Mouse (Mus musculus): ENCODE measurements around the gene Gm20388. TPM values are rescaled to one million over a fixed set of nuclear protein-coding genes. Genes with fewer than 3 reads are reported as not detected.

Gene Gm20388
- polyA plus RNA-seq, 1 experiment from 2014 or later = not detected

GRCm38 (mm10) chr8:123651390-123652098, 3740.9 kb downstream of the Gm20388 start:
- no peaks in the 10 kb centered on the region for H3K27me3 ChIP-seq (ENCODE audit: control insufficient read depth, insufficient read depth, low read length)
- H3K4me2 ChIP-seq (replicated peaks) = no peak overlapping the region
- ATAC-seq (ENCODE audit: low FRiP score) (no peak), DNase-seq (ENCODE audit: low spot score) (no peak)
- peaks cover 12% of the 10 kb centered on the region for H3K4me1 ChIP-seq (replicated peaks; ENCODE audit: control insufficient read depth, insufficient read depth, low read length)
- H3K9ac ChIP-seq = no peak overlapping the region
- 0 out of 2 replicates have a peak, but pooled peaks cover 3% of the 10 kb centered on the region for H3K36me3 ChIP-seq (replicated peaks; ENCODE audit: control insufficient read depth, insufficient read depth)
- no peak overlapping the region for H3K4me3 ChIP-seq (replicated peaks; ENCODE audit: low read length)
- no peak overlapping the region for H3K27ac ChIP-seq
- no peaks in the 10 kb centered on the region for H3K9me3 ChIP-seq (ENCODE audit: control insufficient read depth, low read length)
- WGBS = 82% methylated on average over 5 of the region's 5 CpGs

GRCm38 (mm10) chr8:123652641-123653040, 3742.0 kb downstream of the Gm20388 start:
- Histone ChIP-seq H3K27ac (0 out of 2 replicates have a peak overlapping the region, but pooled peaks have one; percentile 93), H3K4me2 (replicated peaks) (peak overlapping the region; percentile 83), H3K36me3 (replicated peaks; ENCODE audit: control insufficient read depth, insufficient read depth) (peaks cover 14% of the 10 kb centered on the region), H3K27me3 (ENCODE audit: control insufficient read depth, insufficient read depth, low read length) (no peaks in the 10 kb centered on the region), H3K9ac (no peak overlapping the region), H3K4me3 (replicated peaks; ENCODE audit: low read length) (no peak overlapping the region), H3K4me1 (replicated peaks; ENCODE audit: control insufficient read depth, insufficient read depth, low read length) (peaks cover 12% of the 10 kb centered on the region), H3K9me3 (ENCODE audit: control insufficient read depth, low read length) (no peaks in the 10 kb centered on the region)
- 60% methylated on average over 4 of the region's 4 CpGs for WGBS
- ATAC-seq (ENCODE audit: low FRiP score) (no peak), DNase-seq (ENCODE audit: low spot score) (no peak)

- Histone ChIP-seq H3K27ac (peak within 1 kb of the TSS; percentile 93), H3K9ac (peak within 1 kb of the TSS; percentile 94), H3K4me1 (replicated peaks; ENCODE audit: control insufficient read depth, insufficient read depth, low read length) (peaks cover 12% of the 10 kb centered on the region), H3K27me3 (ENCODE audit: control insufficient read depth, insufficient read depth, low read length) (no peaks in the 10 kb centered on the region), H3K9me3 (ENCODE audit: control insufficient read depth, low read length) (no peaks in the 10 kb centered on the region), H3K36me3 (replicated peaks; ENCODE audit: control insufficient read depth, insufficient read depth) (peaks cover 22% of the 10 kb centered on the region), H3K4me3 (replicated peaks; ENCODE audit: low read length) (peak within 1 kb of the TSS; percentile 63), H3K4me2 (replicated peaks) (peak within 1 kb of the TSS; percentile 83)
- WGBS = 1% methylated on average over 35 of the region's 58 CpGs
- peak; percentile 93 for ATAC-seq (ENCODE audit: low FRiP score)
- DNase-seq (ENCODE audit: low spot score) = peak; percentile 94
Observed at GRCm38 (mm10) chr8:123653308-123653993, 3742.8 kb downstream of the Gm20388 start, which contains the start of gene Rhou. Rhou (plus strand) TSS chr8:123653929.

GRCm38 (mm10) chr8:123653994-123654569, 3743.4 kb downstream of the Gm20388 start:
- DNase-seq (ENCODE audit: low spot score) = peak; percentile 57
- H3K9me3 ChIP-seq (ENCODE audit: control insufficient read depth, low read length) = no peaks in the 10 kb centered on the region
- under 1% methylated on average over 69 of the region's 77 CpGs for WGBS

GRCm38 (mm10) chr8:123654763-123655162, 3744.1 kb downstream of the Gm20388 start:
- H3K36me3 ChIP-seq (replicated peaks; ENCODE audit: control insufficient read depth, insufficient read depth) = peaks cover 26% of the 10 kb centered on the region
- no peaks in the 10 kb centered on the region for H3K9me3 ChIP-seq (ENCODE audit: control insufficient read depth, low read length)
- peak overlapping the region; percentile 83 for H3K4me2 ChIP-seq (replicated peaks)
- H3K9ac ChIP-seq = peak overlapping the region; percentile 94
- H3K27me3 ChIP-seq (ENCODE audit: control insufficient read depth, insufficient read depth, low read length) = no peaks in the 10 kb centered on the region
- no peak overlapping the region for H3K27ac ChIP-seq
- no peak for DNase-seq (ENCODE audit: low spot score)
- WGBS = 9% methylated on average over 5 of the region's 5 CpGs
- peak overlapping the region; percentile 63 for H3K4me3 ChIP-seq (replicated peaks; ENCODE audit: low read length)
- no peak for ATAC-seq (ENCODE audit: low FRiP score)
- H3K4me1 ChIP-seq (replicated peaks; ENCODE audit: control insufficient read depth, insufficient read depth, low read length) = peaks cover 12% of the 10 kb centered on the region

More at GRCm38 (mm10) chr8:123653994-123654569, 3743.4 kb downstream of the Gm20388 start:
- H3K9ac ChIP-seq = peak overlapping the region; percentile 94
- H3K27me3 ChIP-seq (ENCODE audit: control insufficient read depth, insufficient read depth, low read length) = no peaks in the 10 kb centered on the region
- peaks cover 12% of the 10 kb centered on the region for H3K4me1 ChIP-seq (replicated peaks; ENCODE audit: control insufficient read depth, insufficient read depth, low read length)
- ATAC-seq (ENCODE audit: low FRiP score) = peak; percentile 71
- peak overlapping the region; percentile 63 for H3K4me3 ChIP-seq (replicated peaks; ENCODE audit: low read length)
- peak overlapping the region; percentile 93 for H3K27ac ChIP-seq
- peaks cover 26% of the 10 kb centered on the region for H3K36me3 ChIP-seq (replicated peaks; ENCODE audit: control insufficient read depth, insufficient read depth)
- H3K4me2 ChIP-seq (replicated peaks) = peak overlapping the region; percentile 83

- 5% methylated on average over 8 of the region's 8 CpGs for WGBS
- Histone ChIP-seq H3K36me3 (replicated peaks; ENCODE audit: control insufficient read depth, insufficient read depth) (peaks cover 26% of the 10 kb centered on the region), H3K4me2 (replicated peaks) (peak overlapping the region; percentile 83), H3K9ac (peak overlapping the region; percentile 94), H3K4me1 (replicated peaks; ENCODE audit: control insufficient read depth, insufficient read depth, low read length) (peaks cover 12% of the 10 kb centered on the region), H3K27ac (no peak overlapping the region), H3K9me3 (ENCODE audit: control insufficient read depth, low read length) (no peaks in the 10 kb centered on the region), H3K4me3 (replicated peaks; ENCODE audit: low read length) (peak overlapping the region; percentile 63), H3K27me3 (ENCODE audit: control insufficient read depth, insufficient read depth, low read length) (no peaks in the 10 kb centered on the region)
- ATAC-seq (ENCODE audit: low FRiP score) (no peak), DNase-seq (ENCODE audit: low spot score) (no peak)
Observed at GRCm38 (mm10) chr8:123655351-123655779, 3744.7 kb downstream of the Gm20388 start.

GRCm38 (mm10) chr8:123657826-123658225, 3747.2 kb downstream of the Gm20388 start:
- no peak overlapping the region for H3K4me2 ChIP-seq (replicated peaks)
- no peaks in the 10 kb centered on the region for H3K27me3 ChIP-seq (ENCODE audit: control insufficient read depth, insufficient read depth, low read length)
- WGBS = 94% methylated on average over 8 of the region's 8 CpGs
- no peak for DNase-seq (ENCODE audit: low spot score)
- no peaks in the 10 kb centered on the region for H3K9me3 ChIP-seq (ENCODE audit: control insufficient read depth, low read length)
- no peak overlapping the region for H3K9ac ChIP-seq
- H3K27ac ChIP-seq = no peak overlapping the region
- peaks cover 12% of the 10 kb centered on the region for H3K4me1 ChIP-seq (replicated peaks; ENCODE audit: control insufficient read depth, insufficient read depth, low read length)
- peaks cover 49% of the 10 kb centered on the region for H3K36me3 ChIP-seq (replicated peaks; ENCODE audit: control insufficient read depth, insufficient read depth)
- no peak for ATAC-seq (ENCODE audit: low FRiP score)
- H3K4me3 ChIP-seq (replicated peaks; ENCODE audit: low read length) = no peak overlapping the region

GRCm38 (mm10) chr8:123659469-123660057, 3748.9 kb downstream of the Gm20388 start:
- peaks cover 12% of the 10 kb centered on the region for H3K4me1 ChIP-seq (replicated peaks; ENCODE audit: control insufficient read depth, insufficient read depth, low read length)
- H3K4me2 ChIP-seq (replicated peaks) = no peak overlapping the region
- H3K36me3 ChIP-seq (replicated peaks; ENCODE audit: control insufficient read depth, insufficient read depth) = peaks cover 63% of the 10 kb centered on the region
- no peak overlapping the region for H3K4me3 ChIP-seq (replicated peaks; ENCODE audit: low read length)
- H3K9me3 ChIP-seq (ENCODE audit: control insufficient read depth, low read length) = no peaks in the 10 kb centered on the region
- H3K27ac ChIP-seq = no peak overlapping the region
- ATAC-seq (ENCODE audit: low FRiP score) (no peak), DNase-seq (ENCODE audit: low spot score) (no peak)
- no peaks in the 10 kb centered on the region for H3K27me3 ChIP-seq (ENCODE audit: control insufficient read depth, insufficient read depth, low read length)
- no peak overlapping the region for H3K9ac ChIP-seq
- WGBS = 83% methylated on average over 10 of the region's 10 CpGs

- Histone ChIP-seq H3K9ac (no peak overlapping the region), H3K4me1 (replicated peaks; ENCODE audit: control insufficient read depth, insufficient read depth, low read length) (no peaks in the 10 kb centered on the region), H3K4me2 (replicated peaks) (no peak overlapping the region), H3K36me3 (replicated peaks; ENCODE audit: control insufficient read depth, insufficient read depth) (peaks cover 60% of the 10 kb centered on the region), H3K9me3 (ENCODE audit: control insufficient read depth, low read length) (no peaks in the 10 kb centered on the region), H3K27ac (no peak overlapping the region), H3K4me3 (replicated peaks; ENCODE audit: low read length) (no peak overlapping the region), H3K27me3 (ENCODE audit: control insufficient read depth, insufficient read depth, low read length) (no peaks in the 10 kb centered on the region)
- 87% methylated on average over 11 of the region's 11 CpGs for WGBS
- DNase-seq (ENCODE audit: low spot score) (no peak), ATAC-seq (ENCODE audit: low FRiP score) (no peak)
Observed at GRCm38 (mm10) chr8:123661515-123661914, 3750.9 kb downstream of the Gm20388 start.
